Mouse (Mus musculus): ENCODE results near the gene Mob1b. TPM values are rescaled to one million over a fixed set of nuclear protein-coding genes. Genes with fewer than 3 reads are reported as not detected.

The Mob1b gene
- polyA plus RNA-seq, 1 experiment = not detected

DNA sequence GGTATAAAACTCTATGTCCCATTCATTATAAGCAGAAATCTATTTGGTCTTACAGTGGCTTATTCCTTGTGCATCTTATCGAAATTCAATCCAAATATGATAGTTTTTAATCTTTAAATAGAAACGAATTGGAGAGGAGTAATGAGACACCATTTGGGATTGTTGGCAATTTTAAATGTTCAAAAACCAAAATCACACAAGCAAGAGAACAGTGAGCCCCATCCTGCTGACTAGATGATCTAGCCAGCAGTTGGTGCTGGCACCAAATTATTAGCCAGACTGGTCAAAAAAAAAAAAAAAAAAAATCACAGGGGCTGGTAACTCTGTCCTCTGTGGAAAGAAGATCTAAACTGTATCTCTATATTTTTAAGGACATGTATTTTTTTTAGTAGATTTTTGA, 92.5 kb downstream of the Mob1b start:
- TF ChIP-seq POLR2A (IDR thresholded peaks at IDR 0.05; ENCODE audit: insufficient read depth, low read depth, low read length) (no peak), CTCF (IDR thresholded peaks at IDR 0.05; ENCODE audit: insufficient read depth, low read depth, low read length) (no peak)
- WGBS = 83% methylated on average over 2 of the region's 2 CpGs
- no peak overlapping the region for H3K4me3 ChIP-seq (ENCODE audit: insufficient read depth, low read depth, low read length)
- no peak overlapping the region for H3K27ac ChIP-seq (ENCODE audit: insufficient read depth, low read depth, low read length)
- no peaks in the 10 kb centered on the region for H3K4me1 ChIP-seq (ENCODE audit: control insufficient read depth, insufficient read depth, low read length)

Other genes with a start within 250 kb of the Mob1b start
- not detected in 2 replicates for gene Enam, start 232.9 kb upstream of the Mob1b start, polyA plus RNA-seq (2012; ENCODE audit: insufficient read depth, insufficient read length, low replicate concordance, missing spikeins)
- not detected in 2 replicates for gene Jchain, start 193.0 kb upstream of the Mob1b start, polyA plus RNA-seq (2012; ENCODE audit: insufficient read depth, insufficient read length, low replicate concordance, missing spikeins)
- gene Utp3, start 166.4 kb upstream of the Mob1b start, polyA plus RNA-seq (2012; ENCODE audit: insufficient read depth, insufficient read length, low replicate concordance, missing spikeins) = not detected in 2 replicates
- 110 TPM in 1 of 2 replicates, not detected in the other for gene Rufy3, start 155.8 kb upstream of the Mob1b start, polyA plus RNA-seq (2012; ENCODE audit: insufficient read depth, insufficient read length, low replicate concordance, missing spikeins)
- not detected in 2 replicates for gene Grsf1, start 44.7 kb upstream of the Mob1b start, polyA plus RNA-seq (2012; ENCODE audit: insufficient read depth, insufficient read length, low replicate concordance, missing spikeins)
- 165 TPM in 1 of 2 replicates, not detected in the other for gene Dck, start 44.1 kb downstream of the Mob1b start, polyA plus RNA-seq (2012; ENCODE audit: insufficient read depth, insufficient read length, low replicate concordance, missing spikeins)
- gene Slc4a4, start 166.0 kb downstream of the Mob1b start, polyA plus RNA-seq (2012; ENCODE audit: insufficient read depth, insufficient read length, low replicate concordance, missing spikeins) = 154 and 905 TPM in 2 replicates

Measured in olfactory bulb, adult 2 months (tissue).